Mouse (Mus musculus) embryonic fibroblast, embryonic 13.5 days (primary cell): ENCODE data around the gene Anapc11.

Source experiments
- CTCF ChIP-seq: IDR thresholded peaks from 2 replicates; pipeline ENCODE4 v1.5.1; 2011; ENCODE audit warnings: mild to moderate bottlenecking, control low read depth, low read length, moderate library complexity, borderline replicate concordance; ENCODE audit not compliant: insufficient read depth
- POLR2A ChIP-seq: IDR thresholded peaks from 2 replicates; pipeline ENCODE4 v1.6.1; 2011; ENCODE audit warnings: low read depth, mild to moderate bottlenecking, control low read depth, low read length, moderate library complexity

DNA sequence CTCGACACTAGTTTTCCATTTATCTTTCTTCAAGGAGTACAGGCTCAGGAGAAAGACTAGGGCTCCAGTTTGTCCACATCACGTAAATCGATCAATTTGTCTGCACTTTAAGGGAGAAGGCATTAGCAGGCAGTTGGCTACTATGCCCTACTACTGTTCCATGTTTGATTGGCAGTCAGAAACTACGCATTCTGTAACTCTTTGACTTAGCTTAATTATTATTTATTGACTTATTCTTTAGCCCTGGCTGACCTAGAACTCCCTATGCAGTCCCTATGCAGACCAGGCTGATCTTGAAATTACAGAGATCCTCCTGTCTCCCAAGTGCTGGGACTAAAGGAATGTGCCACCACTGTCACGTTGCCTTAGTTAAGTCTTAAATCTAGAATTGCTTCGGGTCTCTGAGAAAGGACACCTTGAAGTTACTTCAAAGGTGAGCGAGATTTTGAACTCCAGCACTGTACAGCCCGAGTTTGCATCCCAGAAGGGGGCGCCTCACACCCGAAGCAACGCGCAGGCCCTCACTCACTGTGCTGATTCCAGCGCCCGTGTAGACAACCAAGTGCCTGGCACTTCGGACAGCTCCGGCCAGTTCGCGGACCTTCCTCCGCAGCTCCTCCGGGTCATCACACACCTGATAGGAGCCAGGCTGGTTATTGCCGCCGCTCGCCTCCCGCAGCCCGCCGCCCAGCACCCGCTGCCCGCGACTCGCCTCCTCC is 25.9 kb downstream of the Anapc11 start:
- peak; percentile 65 for TF ChIP-seq CTCF
- no peak for TF ChIP-seq POLR2A
